Mouse (Mus musculus) neutrophil, adult 5-6 weeks (primary cell): ENCODE results near the gene Gpam. TPM values are rescaled to one million over a fixed set of nuclear protein-coding genes. Genes with fewer than 3 reads are reported as not detected.
A peak's percentile ranks its signal among the peaks of the same experiment; 100 is the strongest.

Experiments used
- ATAC-seq: fragments of 151-379, 151-347 bp; 2 replicates; pipeline ENCODE4 v1.8.0; 2017; ENCODE audit warnings: mild to moderate bottlenecking, moderate TSS enrichment; ENCODE audit not compliant: insufficient number of reproducible peaks, poor library complexity, low FRiP score, severe bottlenecking; ENCODE audit errors: extremely low read depth
- total RNA-seq: library from RNA; stranded (forward); fragments of 200-1000 nt; gene quantifications from 2 replicates; pipeline ENCODE4 v1.2.3, GENCODE M21; 2017

Gpam gene
- total RNA-seq, 1 experiment from 2014 or later, result 5.9 TPM

DNA sequence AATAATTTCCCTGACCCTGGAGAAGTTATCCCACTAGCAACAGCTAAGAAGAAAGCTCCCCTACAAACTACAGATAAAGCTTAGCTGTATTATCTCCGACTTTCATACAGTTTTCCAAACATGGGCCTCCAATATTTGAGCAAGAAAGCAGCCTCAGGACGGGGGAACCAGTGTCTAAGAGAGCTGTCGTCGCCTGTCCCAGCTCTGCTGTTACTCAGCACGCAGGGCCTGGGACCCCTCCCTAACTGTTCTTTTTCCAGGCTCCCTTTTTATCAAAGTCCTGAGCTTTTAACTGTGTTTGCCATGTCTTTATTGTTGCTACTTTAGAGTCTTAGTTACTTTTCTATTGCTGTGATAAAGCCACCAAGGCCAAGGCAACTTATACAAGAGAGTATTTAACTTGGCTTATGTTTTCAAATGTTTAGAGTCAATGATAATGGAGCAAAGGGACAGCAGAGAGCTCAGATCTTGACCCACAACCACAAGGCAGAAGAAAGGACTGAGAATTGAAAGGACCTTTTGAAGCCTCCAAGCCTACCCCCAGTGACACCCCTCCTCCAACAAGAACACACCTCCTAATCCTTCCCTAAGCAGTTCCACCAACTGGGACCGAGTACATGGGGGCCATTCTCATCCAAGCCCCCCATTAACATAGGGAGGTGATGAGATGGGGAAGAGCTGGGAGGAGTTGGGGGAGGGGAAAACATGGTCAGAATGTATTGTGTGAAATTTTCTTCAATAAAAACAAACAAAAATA is 9.8 kb downstream of the Gpam start:
- ATAC-seq, result no peak

DNA sequence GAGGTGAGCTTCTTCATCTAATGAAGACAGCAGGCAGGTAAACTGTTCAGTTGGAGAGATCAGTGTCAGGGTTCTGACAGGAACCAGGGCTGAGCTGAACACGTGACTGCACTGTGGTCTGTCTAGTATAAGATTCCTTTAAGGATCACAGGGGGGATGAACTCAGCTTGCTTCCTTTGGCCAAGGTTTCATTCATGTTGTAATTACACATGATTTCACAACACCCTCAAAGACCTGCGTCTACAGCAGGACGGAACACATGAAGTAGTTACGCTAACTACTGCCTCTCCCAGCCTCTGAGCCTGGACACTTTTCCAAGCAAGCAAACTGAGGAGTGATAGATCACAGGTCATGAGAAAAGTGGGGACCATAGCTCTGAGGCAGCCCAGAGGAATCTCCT is 11.5 kb downstream of the Gpam start:
- no peak for ATAC-seq

DNA sequence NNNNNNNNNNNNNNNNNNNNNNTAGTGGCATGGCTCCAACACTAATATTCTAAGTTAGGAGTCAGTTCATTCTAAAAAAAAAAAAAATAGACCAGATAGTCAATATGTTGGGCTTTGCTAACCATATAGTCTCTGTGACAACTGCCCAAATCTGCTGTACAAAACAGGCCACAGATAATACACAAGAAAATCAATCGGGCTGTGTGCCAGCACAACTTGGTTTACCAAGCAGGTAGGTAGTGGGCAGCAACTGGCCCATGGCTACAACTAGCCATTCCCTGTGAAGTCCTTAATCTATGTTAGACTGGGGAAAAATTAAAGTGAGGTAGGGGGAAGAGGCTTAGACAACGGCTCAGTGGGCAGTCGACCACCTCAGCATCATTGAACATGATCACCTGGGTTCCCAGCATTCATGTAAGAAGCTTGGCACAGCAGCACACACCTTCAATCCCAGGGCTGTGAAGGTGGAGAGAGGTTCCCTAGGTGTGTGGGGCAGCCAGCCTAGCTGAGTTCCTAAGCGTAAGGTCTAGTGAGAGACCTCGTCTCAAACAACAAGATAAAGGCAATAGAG is 12.1 kb downstream of the Gpam start:
- ATAC-seq, result no peak

DNA sequence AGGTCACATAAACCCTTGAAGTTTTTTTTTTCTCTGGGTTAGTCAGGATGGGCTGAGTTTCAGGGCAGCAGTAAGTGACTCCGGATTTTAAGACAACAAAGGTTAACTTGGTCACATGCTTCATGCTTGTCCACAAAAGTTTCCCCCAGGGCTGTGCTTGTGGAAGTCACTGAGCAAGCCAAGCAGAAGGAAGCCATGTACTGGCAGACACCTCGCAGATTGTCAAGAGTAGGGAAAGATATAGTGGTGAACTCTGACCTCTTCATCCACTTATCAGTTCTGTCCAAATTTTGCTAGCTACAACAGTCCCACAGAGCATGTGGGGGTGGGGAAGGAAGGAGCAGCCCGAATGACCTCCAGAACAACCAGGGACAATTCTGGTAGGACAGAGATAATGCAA is 19.1 kb downstream of the Gpam start:
- ATAC-seq, result no peak

DNA sequence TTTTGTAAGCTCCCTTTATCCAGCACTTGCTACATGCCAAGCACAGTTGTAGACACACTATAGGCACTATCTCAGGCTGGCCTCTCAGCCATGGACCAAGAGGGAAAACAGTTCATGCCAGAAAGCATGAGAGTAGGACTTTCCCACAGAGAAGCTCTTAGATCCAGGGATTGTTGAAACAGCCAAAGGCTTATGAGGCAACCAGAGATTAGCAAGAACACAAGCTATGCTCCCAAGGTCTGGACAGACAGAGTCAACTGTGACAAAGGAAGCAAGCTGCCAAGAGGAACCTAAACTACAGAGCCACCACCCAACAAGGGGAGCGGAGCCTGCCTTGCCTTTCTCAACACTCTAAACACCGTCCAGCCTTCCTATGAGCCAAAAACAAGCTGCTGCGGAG is 21.1 kb downstream of the Gpam start:
- no peak for ATAC-seq

DNA sequence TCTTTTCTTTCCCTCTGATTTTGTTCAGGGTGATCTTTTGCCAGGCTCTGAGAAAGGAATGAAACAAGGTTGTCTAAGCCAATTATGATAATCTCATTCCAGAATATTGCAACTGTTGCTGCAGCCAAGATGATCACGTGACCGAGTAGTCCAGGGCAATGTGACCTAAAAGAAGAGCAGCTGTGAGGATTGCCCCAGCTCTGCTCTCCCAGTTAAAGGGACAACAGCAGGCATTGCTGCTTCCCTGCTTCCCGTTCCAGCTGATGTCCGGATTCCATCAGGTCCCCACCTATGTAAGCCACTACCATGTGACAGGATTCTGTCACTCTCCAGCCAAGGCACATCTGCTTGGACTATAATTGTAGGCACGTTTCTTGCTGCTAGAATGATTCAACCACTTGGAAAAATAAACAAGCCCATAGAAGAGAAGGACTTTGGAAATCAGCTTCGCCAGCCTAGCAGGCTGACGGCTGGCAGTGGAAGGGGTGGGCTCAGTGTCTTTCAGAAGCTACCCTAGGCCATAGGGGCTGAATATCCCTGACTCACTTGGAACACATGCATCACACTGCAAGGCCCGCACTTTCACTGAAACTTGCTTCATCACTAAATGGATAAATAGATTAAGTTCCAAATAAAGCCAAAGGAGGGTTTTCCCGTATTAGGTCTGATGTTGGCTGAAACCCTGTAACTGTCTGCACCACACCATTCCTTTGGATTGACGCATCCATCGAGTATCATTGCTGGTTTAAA is 23.8 kb downstream of the Gpam start:
- ATAC-seq, result no peak

DNA sequence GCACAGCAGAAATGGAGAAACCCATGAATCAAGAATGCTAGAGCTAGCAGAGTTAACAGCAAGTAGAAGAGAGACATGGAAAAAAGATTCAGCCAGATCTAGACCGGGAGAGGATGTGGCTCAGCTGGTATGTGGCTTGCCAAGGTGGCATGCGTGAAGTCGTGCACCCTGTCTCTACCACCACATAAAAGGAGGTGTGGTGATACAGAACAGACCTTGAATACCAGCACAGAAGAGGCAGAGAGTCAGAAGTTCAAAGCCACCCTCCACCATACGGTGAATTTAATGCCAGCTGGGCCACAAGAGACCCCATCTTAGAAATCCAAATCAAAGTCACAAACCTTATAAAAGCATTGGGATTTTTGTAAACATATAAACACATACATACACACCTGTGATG is 25.4 kb downstream of the Gpam start:
- no peak for ATAC-seq

DNA sequence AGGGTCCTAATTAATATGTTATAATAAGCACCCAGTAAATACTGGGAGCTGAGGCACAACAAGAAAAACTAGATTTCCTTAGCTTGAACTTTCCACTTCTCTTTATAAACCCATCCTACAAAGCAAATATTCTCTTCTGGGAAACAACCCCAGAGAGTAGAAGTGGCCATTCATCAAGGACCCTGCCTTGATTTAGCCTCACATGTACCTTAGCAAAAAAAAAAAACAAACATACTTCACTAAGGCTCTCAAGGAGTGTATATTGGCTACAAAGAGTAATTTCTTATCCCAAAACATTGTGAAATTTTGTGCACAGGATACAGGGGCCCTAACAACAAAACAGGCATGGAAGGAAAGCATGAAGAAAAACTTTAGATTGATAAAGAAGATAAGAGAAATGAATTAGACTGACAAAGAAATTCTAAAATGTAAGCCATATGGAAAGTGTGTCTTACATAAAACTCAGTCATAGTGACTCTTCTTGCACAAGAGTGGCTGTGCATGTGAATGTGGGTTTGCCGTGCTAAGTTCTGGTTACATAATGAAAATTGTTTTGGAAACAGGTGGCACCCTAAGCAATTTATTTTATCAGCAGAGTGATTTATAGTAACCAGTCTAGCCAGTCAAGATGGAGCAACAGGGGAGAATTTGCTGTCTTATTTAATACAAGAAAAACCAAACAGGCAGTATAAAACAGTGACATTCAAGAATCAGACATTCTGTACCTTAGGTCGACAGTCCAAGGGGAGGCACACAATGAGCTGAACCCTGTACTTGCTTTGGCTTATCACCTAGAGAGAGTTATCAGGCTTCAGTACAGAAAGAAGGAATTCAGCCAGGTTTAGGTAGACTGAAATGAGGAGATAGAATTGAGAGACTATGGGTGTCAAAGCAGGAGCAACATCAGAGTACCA is 26.6 kb downstream of the Gpam start:
- ATAC-seq, result no peak

DNA sequence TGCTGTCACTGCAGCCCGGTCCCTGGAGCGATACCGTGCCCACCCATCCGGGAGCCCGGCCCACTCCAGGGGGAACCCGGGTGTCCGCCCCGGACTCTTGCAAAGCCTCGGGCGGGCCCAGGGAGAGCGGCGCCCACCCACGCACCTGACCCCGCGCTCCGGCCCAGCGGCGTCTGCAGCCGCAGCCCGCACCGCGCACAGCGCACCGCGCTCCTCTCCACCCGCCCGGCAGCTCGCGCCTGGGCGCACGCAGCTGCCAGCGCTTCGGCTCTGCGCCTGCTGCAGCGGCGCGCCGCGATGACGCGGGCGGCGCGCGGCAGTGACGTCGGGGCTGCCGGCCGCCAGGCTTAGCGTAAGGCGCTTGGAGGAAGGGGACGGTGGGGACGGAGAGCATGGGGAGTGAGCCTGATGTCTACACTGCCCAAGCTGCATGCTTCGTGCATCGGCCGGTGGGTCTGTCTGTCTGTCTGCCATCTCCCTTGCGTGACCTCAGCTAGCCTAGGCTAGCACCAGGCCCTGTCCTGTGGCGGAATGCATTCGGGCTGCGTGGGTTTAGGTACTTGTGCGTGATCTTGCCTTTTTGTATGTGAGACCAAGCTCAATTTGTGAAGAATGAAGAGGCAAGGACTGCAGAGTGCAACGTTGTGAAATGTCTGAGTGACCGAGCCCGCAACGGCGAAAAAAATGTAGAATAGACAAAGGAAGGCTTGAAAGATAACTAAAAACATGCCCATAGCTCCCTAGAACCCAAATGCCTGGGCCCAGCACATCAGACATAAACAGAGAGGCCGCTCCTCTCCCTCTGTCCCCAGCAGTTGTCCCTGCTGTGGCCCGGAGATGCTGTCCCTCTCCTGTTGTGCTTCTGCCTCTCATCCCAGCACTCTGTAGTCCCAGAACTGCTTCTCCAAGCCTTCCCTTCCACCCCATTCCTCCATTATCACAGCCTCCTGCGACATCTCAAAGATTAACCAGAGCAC is 27.6 kb downstream of the Gpam start:
- peak; percentile 59 for ATAC-seq

DNA sequence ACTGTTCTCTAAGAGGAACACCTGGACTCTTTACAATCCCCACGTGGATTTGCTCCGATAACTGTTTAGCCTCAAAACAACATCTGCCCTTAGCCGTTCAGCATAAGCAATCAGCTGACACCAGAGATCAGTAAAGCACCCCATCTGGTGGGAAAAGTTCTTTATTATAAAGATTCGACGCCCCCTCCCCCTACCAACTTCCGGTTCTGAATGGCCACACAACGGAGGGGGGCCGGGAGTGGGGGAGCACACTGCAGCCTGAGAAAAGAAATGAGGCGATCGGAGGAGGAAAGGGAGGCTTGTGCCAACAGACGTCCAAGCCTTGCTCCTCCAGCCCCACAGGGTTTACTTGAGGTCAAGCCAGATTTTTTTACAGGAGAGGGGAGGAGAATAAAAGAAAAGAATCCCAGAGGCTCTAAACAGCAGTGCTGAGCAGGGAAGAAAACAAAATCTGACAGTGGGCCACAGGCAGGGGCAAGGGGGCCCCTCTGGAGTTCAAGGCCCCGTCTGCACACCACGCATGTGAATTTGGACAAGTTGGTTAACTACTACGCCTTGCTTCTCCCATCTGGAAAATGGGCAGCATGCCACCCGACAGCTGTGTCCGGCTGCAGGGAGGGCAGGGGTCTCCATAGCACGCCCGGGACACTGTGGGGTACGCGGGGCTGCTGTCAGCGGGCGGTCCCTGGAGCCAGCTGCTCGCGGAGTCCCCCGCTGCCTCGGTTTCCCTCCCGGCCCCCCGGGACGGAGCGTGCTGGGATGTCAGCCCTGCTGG is 28.4 kb downstream of the Gpam start:
- no peak for ATAC-seq

DNA sequence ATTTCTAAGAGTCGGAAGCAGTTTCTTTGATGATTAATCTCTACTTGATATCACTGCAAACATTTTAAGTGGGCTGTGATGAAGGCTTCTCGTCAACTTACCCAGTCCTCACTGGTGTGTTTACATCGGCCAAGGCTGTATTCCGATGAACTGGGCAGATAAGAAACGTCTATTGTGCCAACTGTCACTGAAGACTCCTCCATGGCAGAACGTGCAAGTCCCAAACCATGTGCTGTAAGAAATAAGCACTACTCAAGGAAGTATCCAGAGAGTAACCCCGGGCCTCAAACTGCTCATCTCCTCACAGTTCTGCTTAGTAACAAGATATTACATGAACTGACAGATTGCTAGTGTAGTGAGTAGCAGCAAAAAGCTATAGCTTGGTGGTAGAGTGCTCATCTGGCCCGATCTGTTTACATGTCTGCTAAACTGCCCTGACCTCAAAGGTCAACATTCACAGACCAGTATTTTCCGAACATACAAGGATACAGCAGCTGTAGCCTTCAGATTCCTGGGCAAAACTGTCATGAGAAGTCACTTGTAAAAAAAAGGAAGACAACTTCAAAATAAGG is 29.6 kb downstream of the Gpam start:
- ATAC-seq, result no peak

DNA sequence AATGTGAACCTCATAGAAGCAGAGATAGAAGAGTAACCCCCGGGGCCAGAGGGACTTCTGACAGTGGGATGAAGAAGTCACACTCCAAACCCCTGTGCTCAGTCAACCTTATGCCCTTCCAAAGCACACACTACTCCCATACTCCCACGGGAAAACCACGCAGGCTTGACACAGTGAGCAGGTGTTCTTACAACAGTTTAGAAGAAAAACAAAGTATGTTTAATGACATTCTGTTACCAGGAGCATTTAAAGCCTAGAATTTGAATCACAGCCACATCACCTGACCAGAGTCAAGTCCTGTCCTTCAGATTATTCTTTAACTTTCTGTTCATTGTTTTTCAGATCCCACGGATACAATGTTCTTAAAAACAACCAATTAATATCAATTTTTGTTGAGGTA is 30.4 kb downstream of the Gpam start:
- ATAC-seq, result no peak

DNA sequence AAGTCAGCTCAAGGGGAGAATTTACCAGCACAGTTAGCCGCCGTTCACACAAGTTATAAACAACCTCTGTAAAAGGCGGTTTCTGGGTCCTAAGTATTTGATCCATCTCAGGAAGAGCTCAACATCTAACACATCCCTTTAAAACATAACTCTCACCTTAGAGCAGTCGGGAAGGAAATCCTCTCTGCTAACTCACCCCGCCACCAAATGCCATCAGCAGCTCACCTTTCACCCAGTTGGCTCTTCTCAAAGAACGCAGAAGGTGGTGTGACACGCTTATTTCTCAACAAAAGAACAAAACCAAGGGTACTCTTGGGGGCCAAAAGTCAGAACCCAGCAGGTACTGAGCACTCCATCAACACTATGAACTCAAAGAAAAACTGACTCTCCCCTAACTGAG is 31.5 kb downstream of the Gpam start:
- ATAC-seq, result no peak

DNA sequence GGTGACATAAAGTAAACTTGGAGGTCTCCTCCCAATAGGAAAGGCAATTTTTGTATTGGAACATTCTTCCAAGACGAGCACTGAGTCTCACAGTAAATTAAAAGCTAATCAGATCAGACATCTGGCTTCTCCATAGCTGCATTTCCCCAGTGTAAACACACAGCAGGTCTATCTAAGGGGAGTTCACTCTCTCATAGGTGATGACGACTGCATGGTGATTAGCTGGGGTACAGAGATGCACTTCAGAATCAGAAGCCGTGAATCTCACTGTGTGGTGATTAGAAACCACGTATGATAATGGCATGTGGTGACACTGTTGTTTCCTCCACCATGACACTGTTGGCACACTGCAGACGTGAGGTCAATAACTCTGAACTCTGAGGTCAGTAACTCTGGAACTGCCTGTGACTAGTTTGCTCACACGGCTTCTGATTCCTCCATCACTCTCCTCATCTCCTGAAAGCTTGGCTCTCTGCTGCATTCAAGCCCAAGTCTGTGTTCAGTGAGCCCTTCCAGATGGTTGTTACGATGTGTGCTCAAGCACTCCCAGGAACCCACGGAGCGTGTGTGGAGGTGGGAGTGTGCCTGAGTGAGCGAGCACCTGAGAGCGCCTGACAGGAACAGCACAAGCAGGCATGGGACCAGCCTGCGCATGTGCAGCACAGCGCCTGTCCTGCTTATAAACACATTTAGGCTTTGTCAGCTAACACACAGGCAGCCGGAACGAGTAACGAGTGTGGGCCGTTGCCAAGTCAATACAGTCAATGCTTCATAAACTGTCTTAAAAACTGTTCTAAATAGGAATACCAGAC is 35.2 kb downstream of the Gpam start:
- ATAC-seq, result no peak

DNA sequence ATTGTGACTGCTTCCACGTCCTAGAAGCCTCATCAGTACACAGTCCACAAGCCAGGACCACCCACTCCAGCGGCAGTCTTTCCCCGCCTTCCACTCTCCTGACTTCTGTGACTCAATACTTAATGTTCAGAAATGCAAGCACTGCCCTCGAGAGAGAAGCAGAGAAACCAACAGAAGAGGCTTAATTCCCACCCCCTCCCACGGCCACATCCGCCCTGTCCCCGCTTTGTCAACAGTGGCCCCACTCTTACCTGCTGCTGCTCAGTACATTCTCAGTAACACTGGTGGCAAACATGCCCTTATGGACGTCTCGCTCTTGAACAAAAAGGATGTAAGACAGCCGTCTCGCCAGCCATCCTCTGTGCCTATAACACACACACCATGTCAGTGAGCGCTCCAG is 36.2 kb downstream of the Gpam start:
- no peak for ATAC-seq

DNA sequence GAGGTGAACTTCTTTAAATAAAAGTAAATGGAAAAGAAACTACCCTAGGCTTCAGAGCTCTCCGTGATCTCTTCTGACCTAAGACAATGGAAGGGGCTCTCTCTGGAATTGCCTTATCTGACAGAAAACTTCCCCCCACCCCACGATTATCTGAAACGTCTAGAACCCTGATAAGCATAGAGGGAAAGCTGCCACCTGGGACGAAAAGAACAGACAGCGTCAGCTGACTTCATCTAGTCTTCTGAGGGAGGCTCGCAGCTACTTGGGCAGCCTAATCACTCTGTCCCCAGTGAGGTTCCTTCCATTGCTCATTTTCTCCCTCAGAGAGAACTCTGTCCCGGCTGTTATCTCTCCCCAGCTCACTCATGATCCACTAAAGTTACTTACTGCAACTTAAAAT is 36.9 kb downstream of the Gpam start:
- ATAC-seq, result no peak
